Mouse (Mus musculus) liver, embryonic 13.5 days (tissue): ENCODE results near the gene Flywch2. TPM values are rescaled to one million over a fixed set of nuclear protein-coding genes. Genes with fewer than 3 reads are reported as not detected.
A peak's percentile ranks its signal among the peaks of the same experiment; 100 is the strongest.

ENCODE experiments used
- ATAC-seq: fragments of 200-750 bp; cut with Nextera tagmentation; 2 replicates; pipeline ENCODE4 v1.8.0; 2017; ENCODE audit warnings: low read depth, mild to moderate bottlenecking, moderate number of reproducible peaks, moderate library complexity
- DNase-seq: peaks from one replicate; pipeline ENCODE4 v3.0.0; 2022
- H3K27ac ChIP-seq: fragments of 300-500 bp; sonication (generic); 2 replicates; pipeline ENCODE4 v1.5.1; 2015; ENCODE audit warnings: moderate library complexity, mild to moderate bottlenecking, inconsistent platforms
- H3K27me3 ChIP-seq: fragments of 300-500 bp; sonication (generic); 2 replicates; pipeline ENCODE4 v1.6.1; 2015; ENCODE audit warnings: mild to moderate bottlenecking, inconsistent platforms
- H3K36me3 ChIP-seq: fragments of 300-500 bp; sonication (generic); 2 replicates; pipeline ENCODE4 v1.6.1; 2015; ENCODE audit warnings: mild to moderate bottlenecking, inconsistent platforms
- H3K4me1 ChIP-seq: fragments of 300-500 bp; sonication (generic); replicated peaks from 2 replicates; pipeline ENCODE4 v1.6.1; 2015; ENCODE audit warnings: inconsistent platforms
- H3K4me2 ChIP-seq: fragments of 300-500 bp; sonication (generic); 2 replicates; pipeline ENCODE4 v1.6.1; 2015; ENCODE audit warnings: inconsistent platforms, mild to moderate bottlenecking, moderate library complexity
- H3K4me3 ChIP-seq: fragments of 300-500 bp; sonication (generic); replicated peaks from 2 replicates; pipeline ENCODE4 v1.5.1; 2015; ENCODE audit warnings: mild to moderate bottlenecking, inconsistent platforms
- H3K9ac ChIP-seq: fragments of 300-500 bp; sonication (generic); 2 replicates; pipeline ENCODE4 v1.6.1; 2015; ENCODE audit warnings: mild to moderate bottlenecking, inconsistent platforms
- H3K9me3 ChIP-seq: fragments of 300-500 bp; sonication (generic); replicated peaks from 2 replicates; pipeline ENCODE4 v1.6.1; 2016; ENCODE audit warnings: inconsistent platforms
- WGBS: fragments of 180-500 bp; shearing (Covaris S2); methylation state at CpG from one replicate; pipeline ENCODE4 v1.1.7; 2015; ENCODE audit not compliant: insufficient replicate concordance; 5-methylcytosine and 5-hydroxymethylcytosine counted together
- microRNA-seq: library from miRNA; unstranded; fragments of <30 nt; microRNA quantifications from one replicate; pipeline ENCODE4, GENCODE M21; 2016
- polyA plus RNA-seq: library from polyadenylated mRNA; unstranded; fragments of >200 nt; fragmentation: Nextera tagmentation; extraction: Ambion mirVana; gene quantifications from 2 replicates; pipeline ENCODE4 v1.2.1, GENCODE M21; 2015

Flywch2 gene
- polyA plus RNA-seq, 1 experiment from 2014 or later = 1.4 TPM

GRCm38 (mm10) chr17:23740136-23740584 lies 45.7 kb downstream of the Flywch2 start:
- H3K4me3 ChIP-seq = peak overlapping the region; percentile 69
- peak overlapping the region; percentile 99 for H3K4me2 ChIP-seq
- H3K27ac ChIP-seq = no peak overlapping the region
- H3K9ac ChIP-seq = peak overlapping the region; percentile 80
- ATAC-seq (peak; percentile 84), DNase-seq (peak; percentile 68)
- peaks cover 52% of the 10 kb centered on the region for H3K4me1 ChIP-seq
- WGBS = under 1% methylated on average over 46 of the region's 46 CpGs
- peaks cover 79% of the 10 kb centered on the region for H3K27me3 ChIP-seq
- H3K9me3 ChIP-seq = no peaks in the 10 kb centered on the region
- peaks cover 23% of the 10 kb centered on the region for H3K36me3 ChIP-seq

DNA sequence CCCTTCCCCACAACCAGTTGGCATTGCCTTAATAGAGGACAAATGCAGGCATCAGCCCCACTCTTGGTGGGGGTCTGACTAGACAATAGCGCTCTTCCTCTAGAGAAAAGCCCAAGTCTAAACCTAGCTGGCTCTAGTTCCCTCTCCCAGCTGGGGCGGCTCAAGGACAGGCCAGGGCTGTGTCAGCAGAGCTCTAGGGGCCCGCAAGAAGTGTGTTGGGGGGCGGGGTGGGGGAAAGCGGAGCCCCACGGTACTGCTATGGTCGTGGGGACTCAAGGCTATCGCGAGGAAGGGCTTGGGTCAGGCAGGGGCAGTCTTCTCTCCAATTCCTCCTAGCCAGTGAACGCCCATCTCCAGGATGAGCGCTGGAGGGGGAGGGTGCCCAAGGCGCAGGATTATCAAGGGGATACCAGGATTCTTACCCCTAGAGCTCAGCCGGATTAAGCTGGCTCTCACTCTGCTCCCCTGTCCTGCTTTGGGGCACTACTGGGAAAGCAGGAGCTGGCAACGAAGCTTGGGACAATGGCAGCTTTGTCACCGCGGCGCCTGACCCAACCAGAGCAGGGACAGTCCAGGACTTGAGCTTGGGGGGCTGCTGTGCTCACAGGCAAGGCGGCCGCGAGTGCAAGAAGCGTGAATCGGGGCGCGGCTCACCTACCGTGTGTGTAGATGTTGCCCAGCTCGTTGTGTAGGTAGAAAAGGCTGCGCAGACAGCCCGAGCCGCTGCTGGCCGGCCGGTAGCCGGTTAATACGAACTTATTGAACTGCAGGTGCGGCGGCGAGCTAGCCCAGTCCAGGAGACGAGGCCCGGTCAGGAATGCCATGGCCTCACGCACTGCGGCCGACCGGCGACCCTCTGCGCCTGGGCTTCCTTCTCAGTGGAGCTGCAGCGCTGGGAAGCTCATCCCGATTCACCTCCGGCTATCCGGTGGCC lies 46.4 kb downstream of the Flywch2 start:
- ATAC-seq = 0 out of 2 replicates have a peak, but pooled peaks have one; percentile 5
- peaks cover 30% of the 10 kb centered on the region for H3K36me3 ChIP-seq

GRCm38 (mm10) chr17:23738836-23739201 lies 47.1 kb downstream of the Flywch2 start:
- no peaks in the 10 kb centered on the region for H3K9me3 ChIP-seq
- H3K27me3 ChIP-seq = peaks cover 66% of the 10 kb centered on the region
- peaks cover 37% of the 10 kb centered on the region for H3K36me3 ChIP-seq
- peak overlapping the region; percentile 69 for H3K4me3 ChIP-seq
- H3K9ac ChIP-seq = peak overlapping the region; percentile 80; the same call in 1 of the 2 replicates
- H3K27ac ChIP-seq = no peak overlapping the region
- DNase-seq (no peak), ATAC-seq (no peak)
- peak overlapping the region; percentile 99 for H3K4me2 ChIP-seq
- WGBS = 41% methylated on average over 2 of the region's 2 CpGs
- peaks cover 48% of the 10 kb centered on the region for H3K4me1 ChIP-seq

More for the DNA sequence above, 46.4 kb downstream of the Flywch2 start:
- WGBS = 2% methylated on average over 48 of the region's 48 CpGs
- Histone ChIP-seq H3K27ac (no peak overlapping the region), H3K27me3 (peaks cover 73% of the 10 kb centered on the region), H3K9ac (peak overlapping the region; percentile 80), H3K4me2 (peak overlapping the region; percentile 99), H3K9me3 (no peaks in the 10 kb centered on the region), H3K4me1 (peaks cover 48% of the 10 kb centered on the region), H3K4me3 (peak overlapping the region; percentile 69)
- no peak for DNase-seq

DNA sequence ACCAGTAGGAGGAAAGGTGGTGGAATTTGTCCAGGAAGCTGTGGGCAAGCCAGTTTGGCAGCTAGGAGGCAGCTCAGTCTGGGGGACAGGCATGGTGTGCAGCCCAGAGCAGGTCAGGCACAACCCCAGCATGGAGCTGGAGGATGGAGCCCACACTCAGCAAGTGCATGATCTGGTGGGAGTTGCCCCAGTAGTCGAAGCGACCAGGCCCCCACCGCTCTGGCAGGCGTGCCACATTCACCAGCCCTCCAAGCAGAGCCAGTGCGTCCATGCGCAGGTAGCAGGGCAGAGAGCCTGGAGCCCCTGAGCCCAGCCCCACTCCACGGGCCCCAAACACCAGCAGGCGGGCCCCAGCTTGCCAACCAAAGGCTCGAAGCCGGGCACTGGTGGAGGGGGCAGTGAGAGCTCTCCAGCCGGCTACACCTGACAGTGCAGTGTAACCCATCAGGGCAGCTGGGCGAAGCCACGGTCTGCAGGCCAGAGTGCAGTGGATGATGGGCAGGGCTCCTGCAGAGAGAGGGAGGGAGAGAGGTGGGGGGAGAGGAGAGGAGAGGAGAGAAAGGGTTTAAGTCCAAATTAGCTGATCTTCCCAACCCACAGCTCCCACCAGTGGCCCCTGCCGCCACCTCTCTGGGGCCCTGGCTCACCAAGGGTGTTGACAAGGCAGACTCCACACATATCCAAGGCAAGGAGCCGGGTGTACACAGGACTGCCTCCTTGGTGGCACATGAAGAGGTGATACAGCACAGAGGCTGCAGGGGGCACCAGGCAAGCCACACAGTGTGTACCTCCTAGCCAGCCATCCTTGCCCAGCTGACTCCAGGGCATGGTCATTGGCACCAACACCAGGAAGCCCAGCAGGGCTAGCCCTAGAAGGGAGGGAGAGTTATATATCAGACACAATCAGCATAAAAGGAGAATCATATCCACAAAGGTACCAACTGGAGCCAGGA lies 48.1 kb downstream of the Flywch2 start:
- WGBS = 70% methylated on average over 15 of the region's 15 CpGs
- H3K4me2 ChIP-seq = no peak overlapping the region
- H3K9me3 ChIP-seq = no peaks in the 10 kb centered on the region
- DNase-seq = no peak
- peaks cover 56% of the 10 kb centered on the region for H3K27me3 ChIP-seq
- no peak overlapping the region; the same call in 1 of the 2 replicates for H3K9ac ChIP-seq
- ATAC-seq = no peak
- H3K27ac ChIP-seq = no peak overlapping the region
- peaks cover 48% of the 10 kb centered on the region for H3K4me1 ChIP-seq
- H3K36me3 ChIP-seq = peaks cover 42% of the 10 kb centered on the region
- no peak overlapping the region for H3K4me3 ChIP-seq

DNA sequence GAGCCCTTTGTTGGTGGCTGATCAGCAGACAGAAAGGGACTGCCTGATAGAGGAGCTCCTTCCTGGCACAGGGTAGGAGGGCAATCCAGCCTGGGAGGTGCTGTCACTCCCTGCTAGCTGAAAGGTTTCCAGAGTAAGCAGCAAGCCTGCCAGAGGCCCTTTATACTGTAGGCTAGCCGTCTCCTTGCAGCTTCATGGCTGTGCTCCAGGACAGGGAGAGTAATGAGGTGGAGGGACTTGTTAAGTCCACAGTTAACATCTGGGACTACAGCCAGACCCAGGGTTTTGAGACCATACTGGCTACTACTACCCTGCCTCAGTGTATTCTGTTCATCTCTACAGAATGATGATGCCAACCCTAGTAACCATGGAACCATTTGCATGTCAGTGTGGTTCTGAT lies 51.5 kb downstream of the Flywch2 start:
- H3K4me1 ChIP-seq = peaks cover 14% of the 10 kb centered on the region
- no peak for ATAC-seq
- WGBS = 88% methylated on average over 1 of the region's 1 CpGs
- H3K4me2 ChIP-seq = no peak overlapping the region
- no peaks in the 10 kb centered on the region for H3K9me3 ChIP-seq
- H3K27me3 ChIP-seq = peaks cover 21% of the 10 kb centered on the region
- no peak overlapping the region for H3K9ac ChIP-seq
- peaks cover 48% of the 10 kb centered on the region for H3K36me3 ChIP-seq
- no peak for DNase-seq
- H3K27ac ChIP-seq = no peak overlapping the region
- H3K4me3 ChIP-seq = no peak overlapping the region

GRCm38 (mm10) chr17:23730441-23730840 lies 55.4 kb downstream of the Flywch2 start:
- Histone ChIP-seq H3K9me3 (no peaks in the 10 kb centered on the region), H3K4me2 (no peak overlapping the region), H3K9ac (no peak overlapping the region), H3K27ac (no peak overlapping the region), H3K27me3 (no peaks in the 10 kb centered on the region), H3K4me1 (peaks cover 22% of the 10 kb centered on the region), H3K36me3 (peaks cover 28% of the 10 kb centered on the region), H3K4me3 (no peak overlapping the region)
- 50% methylated on average over 1 of the region's 1 CpGs for WGBS
- ATAC-seq (no peak), DNase-seq (no peak)

Small RNA genes within 50 kb of the gene (microRNA-seq; reads per million reads assigned to microRNA genes)
- gene Mir5125 = not detected

Other genes with a start within 250 kb of the Flywch2 start
- 5.5 and 6.5 TPM in 2 replicates for gene Zfp213, start 221.8 kb downstream of the Flywch2 start, polyA plus RNA-seq
- gene Zfp13, start 186.6 kb downstream of the Flywch2 start, polyA plus RNA-seq = 1.2 and 1.6 TPM in 2 replicates
- gene Zscan10, start 185.2 kb downstream of the Flywch2 start, polyA plus RNA-seq = not detected in 2 replicates
- 0.14 and 0.15 TPM in 2 replicates for gene Mmp25, start 140.8 kb downstream of the Flywch2 start, polyA plus RNA-seq
- gene Bicdl2, start 125.6 kb downstream of the Flywch2 start, polyA plus RNA-seq = 0.10 and 0.14 TPM in 2 replicates
- 21.6 and 21.9 TPM in 2 replicates for gene Hcfc1r1, start 112.5 kb downstream of the Flywch2 start, polyA plus RNA-seq
- gene Thoc6, start 112.2 kb downstream of the Flywch2 start, polyA plus RNA-seq = 27.6 and 27.8 TPM in 2 replicates
- gene Tnfrsf12a, start 108.6 kb downstream of the Flywch2 start, polyA plus RNA-seq = 6.2 and 6.7 TPM in 2 replicates
- 0.68 and 1.3 TPM in 2 replicates for gene Cldn6, start 106.8 kb downstream of the Flywch2 start, polyA plus RNA-seq
- gene Cldn9, start 102.1 kb downstream of the Flywch2 start, polyA plus RNA-seq = not detected in 2 replicates
- gene 1520401A03Rik, start 63.3 kb downstream of the Flywch2 start, polyA plus RNA-seq = 0.05 TPM in 1 of 2 replicates, not detected in the other
- gene Pkmyt1, start 59.7 kb downstream of the Flywch2 start, polyA plus RNA-seq = 26.6 and 27.8 TPM in 2 replicates
- 7.8 and 7.9 TPM in 2 replicates for gene Paqr4, start 45.2 kb downstream of the Flywch2 start, polyA plus RNA-seq
- gene Kremen2, start 40.2 kb downstream of the Flywch2 start, polyA plus RNA-seq = 0.10 and 0.17 TPM in 2 replicates
- gene Flywch1, start 14.5 kb downstream of the Flywch2 start, polyA plus RNA-seq = 12.6 and 13.0 TPM in 2 replicates
- gene Srrm2, start 4.5 kb upstream of the Flywch2 start, polyA plus RNA-seq = 228 and 235 TPM in 2 replicates
- 535 and 572 TPM in 2 replicates for gene Elob, start 43.1 kb upstream of the Flywch2 start, polyA plus RNA-seq
- gene Prss33, start 50.0 kb upstream of the Flywch2 start, polyA plus RNA-seq = not detected in 2 replicates
- not detected in 2 replicates for gene Prss32, start 57.8 kb upstream of the Flywch2 start, polyA plus RNA-seq
- gene Prss41, start 58.1 kb upstream of the Flywch2 start, polyA plus RNA-seq = 0.09 and 0.22 TPM in 2 replicates
- not detected in 2 replicates for gene Prss21, start 82.0 kb upstream of the Flywch2 start, polyA plus RNA-seq
- gene Dcpp1, start 94.8 kb upstream of the Flywch2 start, polyA plus RNA-seq = not detected in 2 replicates
- not detected in 2 replicates for gene Dcpp2, start 94.8 kb upstream of the Flywch2 start, polyA plus RNA-seq
- not detected in 2 replicates for gene Dcpp3, start 131.4 kb upstream of the Flywch2 start, polyA plus RNA-seq
- gene Sbp, start 155.6 kb upstream of the Flywch2 start, polyA plus RNA-seq = not detected in 2 replicates
- gene Sbpl, start 169.2 kb upstream of the Flywch2 start, polyA plus RNA-seq = not detected in 2 replicates
- not detected in 2 replicates for gene Prss30, start 194.5 kb upstream of the Flywch2 start, polyA plus RNA-seq
- gene Prss22, start 212.0 kb upstream of the Flywch2 start, polyA plus RNA-seq = not detected in 2 replicates